Mouse (Mus musculus) hindbrain, postnatal 0 days (tissue): ENCODE measurements at regions not wholly inside any gene's neighbourhood (a gene's known extent, or its start where the extent isn't known, plus 50 kb on each side); places are given as distances from the start of the nearest gene placed in this dataset.

ENCODE experiments used
- ATAC-seq: fragments of 200-750 bp; cut with Nextera tagmentation; 2 replicates; pipeline ENCODE4 v1.8.0; 2017; ENCODE audit warnings: mild to moderate bottlenecking, moderate TSS enrichment, moderate library complexity
- DNase-seq: peaks from one replicate; pipeline ENCODE4 v3.0.0-alpha.2; 2015; ENCODE audit warnings: low spot score
- H3K27ac ChIP-seq: fragments of 300-500 bp; sonication (generic); 2 replicates; pipeline ENCODE4 v1.5.1; 2014; ENCODE audit warnings: mild to moderate bottlenecking
- H3K27me3 ChIP-seq: fragments of 300-500 bp; sonication (generic); 2 replicates; pipeline ENCODE4 v1.6.1; 2014; ENCODE audit warnings: low read length, mixed read lengths; ENCODE audit not compliant: insufficient read depth
- H3K36me3 ChIP-seq: fragments of 300-500 bp; sonication (generic); 2 replicates; pipeline ENCODE4 v1.6.1; 2014; ENCODE audit warnings: low read length, mixed read lengths; ENCODE audit not compliant: insufficient read depth
- H3K4me1 ChIP-seq: fragments of 300-500 bp; sonication (generic); 2 replicates; pipeline ENCODE4 v1.6.1; 2014; ENCODE audit warnings: antibody characterized with exemption, low read length, mixed read lengths; ENCODE audit not compliant: insufficient read depth
- H3K4me2 ChIP-seq: fragments of 300-500 bp; sonication (generic); 2 replicates; pipeline ENCODE4 v1.6.1; 2014; ENCODE audit warnings: low read depth, mild to moderate bottlenecking, low read length, moderate library complexity, mixed read lengths
- H3K4me3 ChIP-seq: fragments of 300-500 bp; sonication (generic); 2 replicates; pipeline ENCODE4 v1.5.1; 2014; ENCODE audit warnings: low read length
- H3K9ac ChIP-seq: fragments of 300-500 bp; sonication (generic); replicated peaks from 2 replicates; pipeline ENCODE4 v1.6.1; 2014; ENCODE audit warnings: mild to moderate bottlenecking, low read length, moderate library complexity, mixed read lengths
- H3K9me3 ChIP-seq: fragments of 300-500 bp; sonication (generic); 2 replicates; pipeline ENCODE4 v1.6.1; 2016; ENCODE audit warnings: low read length, mixed read lengths
- CTCF ChIP-seq: IDR thresholded peaks from 2 replicates; pipeline ENCODE4 v1.5.1; 2016; ENCODE audit warnings: antibody characterized with exemption, control low read depth, low read depth
- WGBS: fragments of 180-500 bp; shearing (Covaris S2); extraction: QIAGEN DNeasy Blood & Tissue Kit; methylation state at CpG from one replicate; pipeline ENCODE4 v1.1.7; 2014; 5-methylcytosine and 5-hydroxymethylcytosine counted together

DNA sequence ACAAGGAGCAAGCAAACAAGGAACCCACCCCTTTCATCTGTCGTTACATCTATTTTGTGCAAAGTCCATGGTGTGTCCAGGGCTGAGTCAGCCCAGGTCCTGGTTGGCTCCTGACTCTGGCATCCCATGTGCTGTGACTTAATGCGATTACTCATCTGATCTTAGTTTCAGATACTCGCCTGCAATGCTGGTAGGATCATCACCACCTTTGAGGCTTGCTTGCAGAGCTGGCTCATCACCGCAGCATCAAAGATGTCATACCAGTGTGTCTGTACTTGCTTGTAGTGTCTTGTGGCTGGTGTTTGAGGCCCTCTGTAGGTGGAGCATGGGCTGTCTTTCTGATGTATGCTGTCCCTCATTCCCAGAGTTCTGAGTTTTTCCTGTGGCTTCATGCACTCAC lies 93.0 kb upstream of the Irf2bp2 start:
- no peak overlapping the region for H3K9ac ChIP-seq
- ATAC-seq (no peak), DNase-seq (no peak)
- 0 out of 2 replicates have a peak, but pooled peaks cover 9% of the 10 kb centered on the region for H3K4me1 ChIP-seq
- no peak overlapping the region for H3K27ac ChIP-seq
- TF ChIP-seq CTCF = no peak
- H3K36me3 ChIP-seq = no peaks in the 10 kb centered on the region
- H3K9me3 ChIP-seq = no peaks in the 10 kb centered on the region
- H3K4me3 ChIP-seq = no peak overlapping the region
- no peaks in the 10 kb centered on the region for H3K27me3 ChIP-seq
- WGBS = 91% methylated on average over 4 of the region's 4 CpGs
- no peak overlapping the region for H3K4me2 ChIP-seq

DNA sequence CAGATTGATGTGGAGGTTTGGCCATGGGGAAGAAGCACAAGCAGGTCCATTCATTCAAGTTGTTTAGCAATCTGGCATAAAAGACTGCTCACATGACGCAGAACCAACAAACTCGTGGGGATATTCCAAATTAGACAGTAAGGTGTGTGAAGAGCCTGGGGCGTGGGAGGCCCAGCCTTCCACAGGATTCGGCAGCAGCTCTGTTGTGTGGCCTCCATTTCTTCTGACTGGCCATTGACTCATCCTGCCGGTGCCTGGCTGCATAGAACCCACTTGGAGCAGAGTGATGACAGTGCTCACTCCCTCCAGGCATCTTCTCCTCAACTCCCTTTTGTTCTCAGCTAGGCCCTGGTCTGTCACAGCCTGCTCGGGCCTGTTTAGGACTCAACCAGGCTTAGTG lies 91.6 kb upstream of the Irf2bp2 start:
- no peak for TF ChIP-seq CTCF
- DNase-seq (no peak), ATAC-seq (no peak)
- Histone ChIP-seq H3K27me3 (no peaks in the 10 kb centered on the region), H3K9ac (no peak overlapping the region), H3K36me3 (no peaks in the 10 kb centered on the region), H3K4me3 (no peak overlapping the region), H3K4me2 (no peak overlapping the region), H3K4me1 (0 out of 2 replicates have a peak, but pooled peaks cover 9% of the 10 kb centered on the region), H3K27ac (no peak overlapping the region), H3K9me3 (no peaks in the 10 kb centered on the region)
- WGBS = 71% methylated on average over 6 of the region's 6 CpGs

DNA sequence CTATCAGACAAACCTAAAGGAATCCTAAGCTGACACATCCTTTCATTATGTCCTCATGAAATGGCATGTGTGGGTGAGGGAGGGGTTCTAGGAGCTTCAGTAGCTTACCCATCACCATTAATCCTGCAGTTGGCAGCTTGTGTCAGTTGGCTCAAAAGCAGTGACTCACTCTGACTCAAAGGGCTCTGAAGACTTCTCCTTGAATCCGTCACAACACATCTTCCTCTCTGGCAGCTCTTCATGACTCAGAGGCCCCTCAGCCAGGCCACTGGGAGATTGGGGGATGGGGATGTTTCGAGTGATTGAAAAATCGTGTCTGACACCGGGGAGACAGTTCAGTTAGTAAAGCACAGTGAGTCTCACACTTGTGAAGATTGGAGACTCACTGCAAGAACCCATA lies 90.2 kb upstream of the Irf2bp2 start:
- Histone ChIP-seq H3K4me2 (no peak overlapping the region), H3K36me3 (no peaks in the 10 kb centered on the region), H3K27me3 (no peaks in the 10 kb centered on the region), H3K9me3 (no peaks in the 10 kb centered on the region), H3K4me1 (0 out of 2 replicates have a peak, but pooled peaks cover 9% of the 10 kb centered on the region), H3K9ac (no peak overlapping the region), H3K27ac (no peak overlapping the region), H3K4me3 (no peak overlapping the region)
- WGBS = 71% methylated on average over 4 of the region's 4 CpGs
- ATAC-seq (peak; percentile 10; the same call in 1 of the 2 replicates), DNase-seq (peak; percentile 28)
- no peak for TF ChIP-seq CTCF

DNA sequence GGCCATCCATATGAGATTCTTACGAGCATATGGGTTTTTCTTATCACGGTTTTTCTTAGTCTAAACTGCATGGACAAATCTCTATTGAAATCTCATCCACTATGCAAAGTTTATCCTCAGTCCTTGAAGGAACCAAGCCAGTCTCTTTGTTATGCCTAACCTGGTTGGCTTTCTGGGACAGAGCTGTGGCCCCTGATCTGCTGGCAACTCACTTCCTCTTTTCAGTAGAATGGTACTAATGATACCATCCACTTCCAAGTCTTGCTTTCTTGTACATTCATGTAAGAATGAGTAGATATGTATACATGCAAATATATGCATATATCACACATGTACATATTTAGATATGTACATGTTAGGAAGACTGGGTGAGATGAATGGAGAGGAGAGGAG lies 89.8 kb upstream of the Irf2bp2 start:
- Histone ChIP-seq H3K27me3 (no peaks in the 10 kb centered on the region), H3K4me1 (0 out of 2 replicates have a peak, but pooled peaks cover 9% of the 10 kb centered on the region), H3K36me3 (no peaks in the 10 kb centered on the region), H3K4me2 (no peak overlapping the region), H3K27ac (no peak overlapping the region), H3K9me3 (no peaks in the 10 kb centered on the region), H3K9ac (no peak overlapping the region), H3K4me3 (no peak overlapping the region)
- no peak for ATAC-seq
- 70% methylated on average over 2 of the region's 2 CpGs for WGBS
- no peak for TF ChIP-seq CTCF
- DNase-seq = no peak

DNA sequence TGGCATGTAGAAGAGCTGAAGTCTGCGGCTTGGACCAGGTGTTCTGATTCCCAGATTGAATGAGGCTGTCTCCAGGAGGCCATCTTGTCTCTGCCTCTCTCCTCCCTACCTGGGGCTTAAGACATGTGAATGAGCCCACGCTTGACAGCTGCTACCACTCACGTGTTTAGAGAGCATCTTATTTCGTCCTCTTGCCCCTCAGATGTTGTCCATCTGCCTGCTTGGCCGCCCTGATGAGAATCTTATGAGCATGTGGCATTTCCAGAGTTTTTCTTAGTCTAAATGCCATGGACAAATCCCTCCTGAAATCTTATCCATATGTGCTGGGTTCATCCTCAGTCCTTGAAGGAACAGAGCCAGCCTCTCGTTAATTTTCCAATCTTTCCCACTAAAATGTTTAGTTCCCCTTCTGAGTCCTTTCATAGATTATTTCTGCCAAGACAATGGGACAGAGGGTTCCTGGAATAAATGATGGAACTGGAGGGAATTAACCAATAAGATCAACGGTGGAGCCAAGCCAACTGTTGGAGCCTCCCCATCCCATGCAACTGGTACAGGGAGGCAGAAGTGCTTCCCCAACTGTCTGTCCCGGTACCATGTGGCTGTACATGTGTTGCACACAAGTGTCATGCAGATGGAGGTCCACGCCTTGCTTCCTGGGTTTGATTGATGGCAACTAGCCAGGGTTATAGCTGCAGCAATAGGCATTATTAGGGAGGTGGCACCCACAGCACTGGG lies 89.2 kb upstream of the Irf2bp2 start:
- Histone ChIP-seq H3K9me3 (no peaks in the 10 kb centered on the region), H3K4me3 (no peak overlapping the region), H3K9ac (no peak overlapping the region), H3K27me3 (no peaks in the 10 kb centered on the region), H3K27ac (peak overlapping the region; percentile 54), H3K36me3 (no peaks in the 10 kb centered on the region), H3K4me2 (no peak overlapping the region), H3K4me1 (0 out of 2 replicates have a peak, but pooled peaks cover 9% of the 10 kb centered on the region)
- DNase-seq (peak; percentile 50), ATAC-seq (0 out of 2 replicates have a peak, but pooled peaks have one; percentile 28)
- no peak for TF ChIP-seq CTCF
- WGBS = 57% methylated on average over 9 of the region's 9 CpGs

DNA sequence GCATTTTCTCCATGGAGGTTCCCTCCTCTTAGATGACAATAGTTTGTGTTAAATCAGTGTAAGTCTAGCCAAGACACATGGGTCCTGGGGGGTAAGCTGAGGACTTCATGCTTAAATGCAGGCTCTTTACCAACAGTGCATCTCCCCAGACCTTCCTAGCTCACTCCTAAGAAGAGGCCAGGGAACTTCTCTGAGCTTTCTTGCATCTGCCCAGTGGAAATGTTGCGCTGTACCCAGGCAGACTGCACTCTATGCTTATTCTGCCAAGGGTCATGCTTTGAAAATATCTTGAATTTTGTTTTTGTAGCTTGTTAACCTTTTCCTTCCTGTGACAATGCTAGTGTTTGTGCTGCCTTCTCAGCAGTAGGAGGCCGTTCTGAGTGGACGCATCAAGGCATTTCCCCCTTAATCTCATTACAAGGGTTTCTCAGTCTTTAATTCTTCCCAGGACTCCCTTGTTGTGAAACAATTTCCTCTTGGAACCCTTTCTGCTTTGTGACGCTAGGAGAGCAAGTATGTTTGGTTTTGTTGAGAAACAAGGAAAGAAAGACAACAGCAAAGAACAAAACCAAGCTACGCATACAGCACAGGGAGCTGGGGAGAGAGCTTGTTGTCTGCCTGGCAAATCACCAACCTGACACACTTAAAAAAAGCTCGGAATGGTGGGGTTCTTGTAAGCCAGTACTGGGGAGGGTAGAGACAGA lies 88.3 kb upstream of the Irf2bp2 start:
- Histone ChIP-seq H3K4me1 (0 out of 2 replicates have a peak, but pooled peaks cover 15% of the 10 kb centered on the region), H3K4me3 (no peak overlapping the region), H3K9ac (no peak overlapping the region), H3K27ac (peak overlapping the region; percentile 54), H3K36me3 (no peaks in the 10 kb centered on the region), H3K27me3 (no peaks in the 10 kb centered on the region), H3K4me2 (no peak overlapping the region), H3K9me3 (no peaks in the 10 kb centered on the region)
- 33% methylated on average over 6 of the region's 6 CpGs for WGBS
- no peak for ATAC-seq
- no peak for DNase-seq
- TF ChIP-seq CTCF = no peak
